Mouse (Mus musculus): ENCODE results near the gene Ssbp3. TPM values are rescaled to one million over a fixed set of nuclear protein-coding genes. Genes with fewer than 3 reads are reported as not detected.

The Ssbp3 gene
- total and polyA plus RNA-seq, 2 experiments = 12.9 to 36.7 TPM

DNA sequence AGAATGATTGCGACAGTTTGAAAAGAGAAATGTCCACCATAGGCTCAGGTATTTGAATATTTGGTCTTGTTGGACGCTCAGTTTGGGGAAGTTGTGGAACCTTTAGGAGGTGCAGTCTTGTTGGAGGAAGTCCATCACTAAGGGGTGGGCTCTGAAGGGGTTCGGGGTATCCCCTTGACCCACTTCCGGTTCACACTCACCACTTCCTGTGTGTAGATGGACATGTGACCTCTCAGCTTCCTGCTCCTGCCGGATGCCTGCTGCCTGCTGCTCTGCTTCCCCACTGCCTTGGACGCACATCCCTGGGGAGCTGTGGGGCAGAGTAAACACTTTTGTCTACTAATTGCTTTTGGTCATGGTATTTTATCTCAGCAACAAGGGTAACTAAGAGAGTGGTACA is 29.4 kb upstream of the Ssbp3 start:
- WGBS = 73% methylated on average over 6 of the region's 6 CpGs
- Histone ChIP-seq H3K79me2 (ENCODE audit: control insufficient read depth, insufficient read depth, low read length) (no peaks in the 10 kb centered on the region), H3K27ac (replicated peaks; ENCODE audit: insufficient read depth, low read depth, low read length) (no peak overlapping the region), H3K27me3 (ENCODE audit: control insufficient read depth, insufficient read depth, low read length) (no peaks in the 10 kb centered on the region), H3K9ac (ENCODE audit: low read depth, low read length) (no peak overlapping the region), H3K36me3 (ENCODE audit: control insufficient read depth, insufficient read depth, low read length) (no peaks in the 10 kb centered on the region), H3K4me3 (ENCODE audit: insufficient read depth, low read depth, low read length) (no peak overlapping the region), H3K4me1 (ENCODE audit: control insufficient read depth, insufficient read depth, low read length) (no peaks in the 10 kb centered on the region)
- DNase-seq (ENCODE audit: extremely low read depth, low read depth, low spot score) = no peak
- no peak for TF ChIP-seq POLR2A (IDR thresholded peaks at IDR 0.05; ENCODE audit: extremely low read depth, insufficient read depth, low read length)
- no peak for TF ChIP-seq CTCF (IDR thresholded peaks at IDR 0.05; ENCODE audit: low read depth, low read length)

DNA sequence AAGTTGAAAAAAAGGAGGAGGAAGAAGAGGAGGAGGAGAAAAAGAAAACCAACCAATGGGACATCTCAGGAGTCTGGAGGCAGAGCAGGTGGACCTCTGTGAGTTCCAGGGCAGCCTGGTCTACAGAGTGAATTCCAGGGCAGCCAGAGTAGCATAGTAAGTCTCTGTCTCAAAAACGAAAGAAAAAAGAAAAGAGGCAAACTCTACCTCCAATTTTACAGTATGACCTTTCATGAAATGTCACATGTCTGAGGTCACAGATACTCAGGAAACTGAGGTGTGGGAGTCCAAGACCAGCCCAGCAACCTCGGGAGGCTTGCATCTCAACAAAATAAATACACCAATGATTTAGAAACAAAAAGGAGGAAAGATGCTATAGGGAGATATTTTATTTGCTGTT is 27.4 kb upstream of the Ssbp3 start:
- H3K79me2 ChIP-seq (ENCODE audit: control insufficient read depth, insufficient read depth, low read length) = no peaks in the 10 kb centered on the region
- no peaks in the 10 kb centered on the region for H3K4me1 ChIP-seq (ENCODE audit: control insufficient read depth, insufficient read depth, low read length)
- TF ChIP-seq POLR2A (IDR thresholded peaks at IDR 0.05; ENCODE audit: extremely low read depth, insufficient read depth, low read length) (no peak), CTCF (IDR thresholded peaks at IDR 0.05; ENCODE audit: low read depth, low read length) (no peak)
- 73% methylated on average over 2 of the region's 2 CpGs for WGBS
- H3K27ac ChIP-seq (replicated peaks; ENCODE audit: insufficient read depth, low read depth, low read length) = no peak overlapping the region
- no peaks in the 10 kb centered on the region for H3K27me3 ChIP-seq (ENCODE audit: control insufficient read depth, insufficient read depth, low read length)
- DNase-seq (ENCODE audit: extremely low read depth, low read depth, low spot score) = no peak
- H3K4me3 ChIP-seq (ENCODE audit: insufficient read depth, low read depth, low read length) = no peak overlapping the region
- no peaks in the 10 kb centered on the region for H3K36me3 ChIP-seq (ENCODE audit: control insufficient read depth, insufficient read depth, low read length)
- no peak overlapping the region for H3K9ac ChIP-seq (ENCODE audit: low read depth, low read length)

DNA sequence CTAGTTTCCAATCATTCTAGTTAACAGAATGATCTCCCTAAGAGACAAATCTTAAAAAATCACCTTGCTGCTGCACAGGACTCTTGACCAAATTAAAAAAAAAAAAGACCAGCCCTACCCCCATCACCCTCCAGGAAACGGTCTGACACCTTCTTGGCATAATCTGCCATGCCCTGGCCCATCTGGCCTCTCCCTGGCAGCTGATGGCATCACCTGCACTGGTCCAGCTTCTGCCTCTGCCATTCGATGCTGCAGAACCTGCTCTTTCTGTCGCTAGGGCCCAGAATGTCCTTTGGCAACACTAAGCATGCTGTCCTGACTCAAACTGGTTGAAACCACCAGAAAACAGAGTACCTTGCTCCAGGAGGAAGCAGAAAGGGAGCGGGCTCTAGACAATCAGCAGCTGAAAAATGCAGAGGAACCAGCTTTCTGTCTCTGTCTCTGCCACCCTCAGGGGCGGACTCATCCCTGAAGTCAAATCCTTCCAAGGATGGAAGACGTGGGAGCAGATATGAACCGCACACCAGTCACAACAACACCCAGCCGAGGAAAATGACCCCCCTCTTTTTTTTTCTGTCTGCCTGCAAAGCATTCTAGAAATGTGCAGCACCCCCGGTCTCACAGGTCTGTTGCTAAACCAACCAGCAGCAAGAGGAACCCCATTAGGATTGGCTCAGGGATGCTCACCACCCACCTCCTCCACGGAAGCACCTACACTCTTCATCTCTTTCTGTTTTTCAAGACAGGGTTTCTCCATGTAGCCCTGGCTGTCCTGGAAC is 24.0 kb upstream of the Ssbp3 start:
- DNase-seq (ENCODE audit: extremely low read depth, low read depth, low spot score) = no peak
- Histone ChIP-seq H3K9ac (ENCODE audit: low read depth, low read length) (no peak overlapping the region), H3K4me1 (ENCODE audit: control insufficient read depth, insufficient read depth, low read length) (no peaks in the 10 kb centered on the region), H3K79me2 (ENCODE audit: control insufficient read depth, insufficient read depth, low read length) (no peaks in the 10 kb centered on the region), H3K27me3 (ENCODE audit: control insufficient read depth, insufficient read depth, low read length) (no peaks in the 10 kb centered on the region), H3K36me3 (ENCODE audit: control insufficient read depth, insufficient read depth, low read length) (no peaks in the 10 kb centered on the region), H3K27ac (replicated peaks; ENCODE audit: insufficient read depth, low read depth, low read length) (no peak overlapping the region), H3K4me3 (ENCODE audit: insufficient read depth, low read depth, low read length) (no peak overlapping the region)
- TF ChIP-seq CTCF (IDR thresholded peaks at IDR 0.05; ENCODE audit: low read depth, low read length) = no peak
- TF ChIP-seq POLR2A (IDR thresholded peaks at IDR 0.05; ENCODE audit: extremely low read depth, insufficient read depth, low read length) = no peak
- WGBS = 85% methylated on average over 10 of the region's 10 CpGs

DNA sequence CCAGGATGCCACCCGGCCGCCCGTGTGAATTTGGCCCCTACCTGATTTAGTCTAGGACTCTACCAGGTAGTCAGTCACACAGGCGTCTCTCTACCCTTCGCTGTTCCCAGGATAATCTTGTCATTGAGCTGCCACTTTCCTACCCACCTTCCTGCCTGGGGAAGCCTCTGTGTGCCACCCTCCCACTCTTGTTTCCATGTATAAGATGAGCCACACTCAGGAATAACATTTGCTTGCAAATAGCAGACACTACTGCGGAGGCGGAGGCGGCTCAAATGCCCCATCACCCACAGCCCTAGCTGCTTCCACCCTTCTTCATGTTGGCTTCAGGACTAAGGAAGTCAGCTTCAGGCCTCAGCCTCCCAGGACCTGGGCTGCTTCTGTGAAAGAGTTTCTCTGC is 14.4 kb upstream of the Ssbp3 start:
- 93% methylated on average over 8 of the region's 8 CpGs for WGBS
- Histone ChIP-seq H3K27ac (replicated peaks; ENCODE audit: insufficient read depth, low read depth, low read length) (no peak overlapping the region), H3K27me3 (ENCODE audit: control insufficient read depth, insufficient read depth, low read length) (no peaks in the 10 kb centered on the region; the same call in 1 of the 2 replicates), H3K36me3 (ENCODE audit: control insufficient read depth, insufficient read depth, low read length) (no peaks in the 10 kb centered on the region), H3K4me3 (ENCODE audit: insufficient read depth, low read depth, low read length) (no peak overlapping the region), H3K4me1 (ENCODE audit: control insufficient read depth, insufficient read depth, low read length) (no peaks in the 10 kb centered on the region), H3K9ac (ENCODE audit: low read depth, low read length) (no peak overlapping the region), H3K79me2 (ENCODE audit: control insufficient read depth, insufficient read depth, low read length) (no peaks in the 10 kb centered on the region)
- TF ChIP-seq POLR2A (IDR thresholded peaks at IDR 0.05; ENCODE audit: extremely low read depth, insufficient read depth, low read length) = no peak
- no peak for TF ChIP-seq CTCF (IDR thresholded peaks at IDR 0.05; ENCODE audit: low read depth, low read length)
- DNase-seq (ENCODE audit: extremely low read depth, low read depth, low spot score) = no peak

DNA sequence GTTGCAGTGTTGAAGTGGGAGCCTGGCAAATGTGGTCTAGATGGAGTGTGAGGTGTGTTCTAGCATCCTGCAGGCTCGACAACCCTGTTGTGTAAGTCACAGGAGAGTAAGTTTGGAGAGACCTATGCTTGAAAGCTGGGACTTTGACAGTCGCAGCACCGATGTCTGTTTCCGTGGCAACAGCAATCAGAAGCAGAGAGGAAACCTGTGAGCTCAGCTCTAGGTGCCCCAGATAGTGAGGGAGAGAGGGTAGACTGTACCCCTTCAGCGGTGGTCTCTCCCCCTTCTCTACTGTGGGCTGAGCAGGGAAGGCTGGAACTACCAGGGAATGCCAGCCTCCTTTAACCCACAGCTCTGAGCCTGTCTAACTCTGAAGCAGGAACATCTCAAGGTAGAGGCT is 11.6 kb upstream of the Ssbp3 start:
- Histone ChIP-seq H3K27me3 (ENCODE audit: control insufficient read depth, insufficient read depth, low read length) (no peaks in the 10 kb centered on the region; the same call in 1 of the 2 replicates), H3K79me2 (ENCODE audit: control insufficient read depth, insufficient read depth, low read length) (no peaks in the 10 kb centered on the region), H3K4me1 (ENCODE audit: control insufficient read depth, insufficient read depth, low read length) (no peaks in the 10 kb centered on the region), H3K36me3 (ENCODE audit: control insufficient read depth, insufficient read depth, low read length) (no peaks in the 10 kb centered on the region), H3K9ac (ENCODE audit: low read depth, low read length) (no peak overlapping the region), H3K27ac (replicated peaks; ENCODE audit: insufficient read depth, low read depth, low read length) (no peak overlapping the region), H3K4me3 (ENCODE audit: insufficient read depth, low read depth, low read length) (no peak overlapping the region)
- no peak for DNase-seq (ENCODE audit: extremely low read depth, low read depth, low spot score)
- TF ChIP-seq CTCF (IDR thresholded peaks at IDR 0.05; ENCODE audit: low read depth, low read length) (no peak), POLR2A (IDR thresholded peaks at IDR 0.05; ENCODE audit: extremely low read depth, insufficient read depth, low read length) (no peak)
- WGBS = 64% methylated on average over 5 of the region's 5 CpGs

GRCm38 (mm10) chr4:106899471-106899870 is 11.0 kb upstream of the Ssbp3 start:
- 60% methylated on average over 3 of the region's 3 CpGs for WGBS
- Histone ChIP-seq H3K36me3 (ENCODE audit: control insufficient read depth, insufficient read depth, low read length) (no peaks in the 10 kb centered on the region), H3K27me3 (ENCODE audit: control insufficient read depth, insufficient read depth, low read length) (no peaks in the 10 kb centered on the region; the same call in 1 of the 2 replicates), H3K79me2 (ENCODE audit: control insufficient read depth, insufficient read depth, low read length) (no peaks in the 10 kb centered on the region), H3K9ac (ENCODE audit: low read depth, low read length) (no peak overlapping the region), H3K4me1 (ENCODE audit: control insufficient read depth, insufficient read depth, low read length) (no peaks in the 10 kb centered on the region), H3K27ac (replicated peaks; ENCODE audit: insufficient read depth, low read depth, low read length) (no peak overlapping the region), H3K4me3 (ENCODE audit: insufficient read depth, low read depth, low read length) (no peak overlapping the region)
- DNase-seq (ENCODE audit: extremely low read depth, low read depth, low spot score) = peak; percentile 21
- no peak for TF ChIP-seq CTCF (IDR thresholded peaks at IDR 0.05; ENCODE audit: low read depth, low read length)
